In genomic region chr1:90956245-90957096, GRCm38 (mm10) we compare ENCODE assay signal across 8 mouse cellular contexts.
DNase-seq lines count a peak whose midpoint lies in the region.

No protein-coding gene starts in this region.

- DNase-seq in 3T3-L1 (ENCODE audit: low read depth, low spot score) (peak; percentile 89), NIH3T3 (ENCODE audit: low read depth) (peak; percentile 90), liver (peak; percentile 60)
- peak; percentile 84 for DNase-seq in cerebellum, postnatal 14 days
- DNase-seq in frontal cortex, postnatal 36 days (ENCODE audit: low spot score in 2 of 2), result peak; percentile 53 to 75
- DNase-seq in kidney, adult 9 months, result peak; percentile 79
- DNase-seq in neural tube, embryonic 10.5 days (ENCODE audit: extremely low spot score, low spot score), result peak; percentile 69
- DNase-seq in thymus, postnatal 10 days (ENCODE audit: low spot score in 2 of 2), result peak; percentile 15 to 67

Comparison
In these comparisons a context has a peak if more than half of its experiments do, and no peak if none do; other contexts are left out.
1. Peak in every context shown above with its lines: DNase-seq.